Mouse (Mus musculus) heart, embryonic 13.5 days (tissue): Measurements from ENCODE around the gene Dcun1d4. TPM values are rescaled to one million over a fixed set of nuclear protein-coding genes. Genes with fewer than 3 reads are reported as not detected.

Experiments used
- ATAC-seq: fragments of 200-750 bp; cut with Nextera tagmentation; 2 replicates; pipeline ENCODE4 v1.8.0; 2017; ENCODE audit warnings: moderate TSS enrichment; ENCODE audit not compliant: insufficient number of reproducible peaks, low FRiP score, low TSS enrichment; ENCODE audit errors: extremely low read depth
- H3K27ac ChIP-seq: fragments of 300-500 bp; sonication (generic); replicated peaks from 2 replicates; pipeline ENCODE4 v1.5.1; 2015; ENCODE audit warnings: moderate library complexity, mild to moderate bottlenecking, inconsistent platforms
- H3K27me3 ChIP-seq: fragments of 300-500 bp; sonication (generic); replicated peaks from 2 replicates; pipeline ENCODE4 v1.6.1; 2015; ENCODE audit warnings: mild to moderate bottlenecking, inconsistent platforms
- H3K36me3 ChIP-seq: fragments of 300-500 bp; sonication (generic); 2 replicates; pipeline ENCODE4 v1.6.1; 2015; ENCODE audit warnings: mild to moderate bottlenecking, inconsistent platforms
- H3K4me1 ChIP-seq: fragments of 300-500 bp; sonication (generic); 2 replicates; pipeline ENCODE4 v1.6.1; 2015; ENCODE audit warnings: inconsistent platforms
- H3K4me2 ChIP-seq: fragments of 300-500 bp; sonication (generic); 2 replicates; pipeline ENCODE4 v1.6.1; 2015; ENCODE audit warnings: inconsistent platforms, mild to moderate bottlenecking, moderate library complexity
- H3K4me3 ChIP-seq: fragments of 300-500 bp; sonication (generic); 2 replicates; pipeline ENCODE4 v1.5.1; 2015; ENCODE audit warnings: moderate library complexity, mild to moderate bottlenecking, inconsistent platforms
- H3K9ac ChIP-seq: fragments of 300-500 bp; sonication (generic); 2 replicates; pipeline ENCODE4 v1.6.1; 2015; ENCODE audit warnings: inconsistent platforms, mild to moderate bottlenecking, moderate library complexity
- H3K9me3 ChIP-seq: fragments of 300-500 bp; sonication (generic); 2 replicates; pipeline ENCODE4 v1.6.1; 2016; ENCODE audit warnings: inconsistent platforms
- WGBS: fragments of 180-500 bp; shearing (Covaris S2); methylation state at CpG from one replicate; pipeline ENCODE4 v1.1.7; 2015; ENCODE audit warnings: mixed read lengths; 5-methylcytosine and 5-hydroxymethylcytosine counted together
- polyA plus RNA-seq: library from polyadenylated mRNA; unstranded; fragments of >200 nt; fragmentation: Nextera tagmentation; extraction: Ambion mirVana; gene quantifications from 2 replicates; pipeline ENCODE4 v1.2.1, GENCODE M21; 2015

Gene Dcun1d4
- polyA plus RNA-seq, 1 experiment from 2014 or later: 15.7 TPM

- Histone ChIP-seq H3K36me3 (peaks cover 28% of the 10 kb centered on the region), H3K9me3 (no peaks in the 10 kb centered on the region)
- WGBS: 84% methylated on average over 5 of the region's 5 CpGs
Measured at GRCm38 (mm10) chr5:73551836-73552235, 71.0 kb downstream of the Dcun1d4 start.

GRCm38 (mm10) chr5:73553903-73554302 is 73.1 kb downstream of the Dcun1d4 start:
- WGBS: 89% methylated on average over 11 of the region's 11 CpGs
- Histone ChIP-seq H3K4me3 (no peak overlapping the region), H3K4me1 (0 out of 2 replicates have a peak, but pooled peaks cover 4% of the 10 kb centered on the region), H3K36me3 (peaks cover 41% of the 10 kb centered on the region), H3K9ac (no peak overlapping the region), H3K27ac (no peak overlapping the region), H3K9me3 (no peaks in the 10 kb centered on the region), H3K27me3 (no peaks in the 10 kb centered on the region), H3K4me2 (no peak overlapping the region)
- ATAC-seq: no peak

More at GRCm38 (mm10) chr5:73551836-73552235, 71.0 kb downstream of the Dcun1d4 start:
- ATAC-seq: no peak
- peaks cover 11% of the 10 kb centered on the region for H3K4me1 ChIP-seq
- H3K9ac ChIP-seq: no peak overlapping the region
- no peak overlapping the region for H3K4me3 ChIP-seq
- H3K27ac ChIP-seq: no peak overlapping the region
- H3K27me3 ChIP-seq: no peaks in the 10 kb centered on the region
- no peak overlapping the region for H3K4me2 ChIP-seq

GRCm38 (mm10) chr5:73555096-73555852 is 74.5 kb downstream of the Dcun1d4 start:
- Histone ChIP-seq H3K36me3 (peaks cover 52% of the 10 kb centered on the region), H3K4me2 (no peak overlapping the region), H3K9me3 (no peaks in the 10 kb centered on the region), H3K27me3 (no peaks in the 10 kb centered on the region), H3K4me1 (no peaks in the 10 kb centered on the region), H3K4me3 (no peak overlapping the region), H3K27ac (no peak overlapping the region), H3K9ac (no peak overlapping the region)
- 78% methylated on average over 8 of the region's 8 CpGs for WGBS
- ATAC-seq: no peak

GRCm38 (mm10) chr5:73556733-73557425 is 76.1 kb downstream of the Dcun1d4 start:
- H3K27ac ChIP-seq: no peak overlapping the region
- H3K9me3 ChIP-seq: no peaks in the 10 kb centered on the region
- H3K4me2 ChIP-seq: no peak overlapping the region
- H3K27me3 ChIP-seq: no peaks in the 10 kb centered on the region
- H3K4me3 ChIP-seq: no peak overlapping the region
- H3K4me1 ChIP-seq: no peaks in the 10 kb centered on the region
- peaks cover 54% of the 10 kb centered on the region for H3K36me3 ChIP-seq
- no peak overlapping the region for H3K9ac ChIP-seq
- 77% methylated on average over 12 of the region's 12 CpGs for WGBS
- no peak for ATAC-seq

- Histone ChIP-seq H3K4me2 (no peak overlapping the region), H3K9me3 (no peaks in the 10 kb centered on the region), H3K27ac (no peak overlapping the region), H3K36me3 (peaks cover 43% of the 10 kb centered on the region), H3K4me1 (no peaks in the 10 kb centered on the region), H3K27me3 (no peaks in the 10 kb centered on the region), H3K4me3 (no peak overlapping the region), H3K9ac (no peak overlapping the region)
- 83% methylated on average over 6 of the region's 6 CpGs for WGBS
- no peak for ATAC-seq
Measured at GRCm38 (mm10) chr5:73558756-73559155, 78.0 kb downstream of the Dcun1d4 start.

- ATAC-seq: no peak
Measured at GRCm38 (mm10) chr5:73564038-73564437, 83.2 kb downstream of the Dcun1d4 start.

GRCm38 (mm10) chr5:73566119-73566518 is 85.3 kb downstream of the Dcun1d4 start:
- peaks cover 6% of the 10 kb centered on the region; the same call in 1 of the 2 replicates for H3K36me3 ChIP-seq
- no peaks in the 10 kb centered on the region for H3K9me3 ChIP-seq
- no peaks in the 10 kb centered on the region for H3K27me3 ChIP-seq
- no peak overlapping the region for H3K4me2 ChIP-seq
- H3K9ac ChIP-seq: no peak overlapping the region
- WGBS: 73% methylated on average over 5 of the region's 5 CpGs
- H3K4me3 ChIP-seq: no peak overlapping the region
- no peak for ATAC-seq
- no peak overlapping the region for H3K27ac ChIP-seq
- no peaks in the 10 kb centered on the region for H3K4me1 ChIP-seq

More at GRCm38 (mm10) chr5:73564038-73564437, 83.2 kb downstream of the Dcun1d4 start:
- H3K4me2 ChIP-seq: no peak overlapping the region
- peaks cover 17% of the 10 kb centered on the region for H3K36me3 ChIP-seq
- no peaks in the 10 kb centered on the region for H3K4me1 ChIP-seq
- no peak overlapping the region for H3K27ac ChIP-seq
- no peaks in the 10 kb centered on the region for H3K27me3 ChIP-seq
- WGBS: 80% methylated on average over 6 of the region's 6 CpGs
- H3K4me3 ChIP-seq: no peak overlapping the region
- no peak overlapping the region for H3K9ac ChIP-seq
- H3K9me3 ChIP-seq: no peaks in the 10 kb centered on the region

GRCm38 (mm10) chr5:73566892-73567291 is 86.1 kb downstream of the Dcun1d4 start:
- WGBS: 75% methylated on average over 4 of the region's 4 CpGs
- Histone ChIP-seq H3K9ac (no peak overlapping the region), H3K4me1 (no peaks in the 10 kb centered on the region), H3K27me3 (no peaks in the 10 kb centered on the region), H3K4me2 (no peak overlapping the region), H3K27ac (no peak overlapping the region), H3K9me3 (no peaks in the 10 kb centered on the region), H3K4me3 (no peak overlapping the region), H3K36me3 (peaks cover 2% of the 10 kb centered on the region; the same call in 1 of the 2 replicates)
- no peak for ATAC-seq

- Histone ChIP-seq H3K36me3 (no peaks in the 10 kb centered on the region), H3K4me2 (no peak overlapping the region), H3K9ac (no peak overlapping the region), H3K27me3 (no peaks in the 10 kb centered on the region), H3K27ac (no peak overlapping the region), H3K9me3 (no peaks in the 10 kb centered on the region), H3K4me1 (no peaks in the 10 kb centered on the region), H3K4me3 (no peak overlapping the region)
- WGBS: 69% methylated on average over 5 of the region's 5 CpGs
- no peak for ATAC-seq
Measured at GRCm38 (mm10) chr5:73569181-73569580, 88.4 kb downstream of the Dcun1d4 start.

- Histone ChIP-seq H3K27ac (no peak overlapping the region), H3K27me3 (no peaks in the 10 kb centered on the region), H3K4me3 (no peak overlapping the region), H3K9ac (no peak overlapping the region), H3K9me3 (no peaks in the 10 kb centered on the region), H3K4me1 (no peaks in the 10 kb centered on the region), H3K4me2 (no peak overlapping the region), H3K36me3 (no peaks in the 10 kb centered on the region)
- WGBS: 84% methylated on average over 6 of the region's 6 CpGs
- no peak for ATAC-seq
Measured at GRCm38 (mm10) chr5:73571395-73572156, 90.8 kb downstream of the Dcun1d4 start.

- ATAC-seq: no peak
- H3K27me3 ChIP-seq: no peaks in the 10 kb centered on the region
- no peak overlapping the region for H3K27ac ChIP-seq
- H3K9ac ChIP-seq: no peak overlapping the region
- no peaks in the 10 kb centered on the region for H3K9me3 ChIP-seq
- H3K4me3 ChIP-seq: no peak overlapping the region
- 75% methylated on average over 2 of the region's 2 CpGs for WGBS
- H3K4me1 ChIP-seq: no peaks in the 10 kb centered on the region; the same call in 1 of the 2 replicates
- no peak overlapping the region for H3K4me2 ChIP-seq
- no peaks in the 10 kb centered on the region for H3K36me3 ChIP-seq
Measured at GRCm38 (mm10) chr5:73572846-73573245, 92.0 kb downstream of the Dcun1d4 start.
